Mouse (Mus musculus): ENCODE data around the gene Olfr1129. TPM values are rescaled to one million over a fixed set of nuclear protein-coding genes. Genes with fewer than 3 reads are reported as not detected.
A peak's percentile ranks its signal among the peaks of the same experiment; 100 is the strongest.
"Not testable (repeated sequence)": the region's sequence is repeated elsewhere in the genome, so short reads cannot be mapped to it uniquely, and the experiment has no call there.

Gene Olfr1129
- total RNA-seq (2021) = not detected
- long read RNA-seq, experiment 1 = 0 reads
- long read RNA-seq, experiment 2 = 0 reads

- not testable (repeated sequence) for DNase-seq (ENCODE audit: low spot score in 2 of 2)
Observed at GRCm38 (mm10) chr2:87573602-87574001, at the start of gene Olfr1129. TSS of gene Olfr1129 (plus strand) at chr2:87573902.

- DNase-seq (ENCODE audit: low spot score in 2 of 2) = peak; percentile 0 to 7
Observed at GRCm38 (mm10) chr2:87525899-87526616, 47.6 kb upstream of the Olfr1129 start.

GRCm38 (mm10) chr2:87531496-87531895 is 42.2 kb upstream of the Olfr1129 start, which contains the start of gene Olfr153:
TSS of gene Olfr153 (plus strand) at chr2:87531796.
- DNase-seq (ENCODE audit: low spot score in 2 of 2) = no peak

GRCm38 (mm10) chr2:87534826-87535225 is 38.9 kb upstream of the Olfr1129 start:
- no peak for DNase-seq (ENCODE audit: low spot score in 2 of 2)

GRCm38 (mm10) chr2:87545442-87545841 is 28.3 kb upstream of the Olfr1129 start, which contains the start of gene Olfr1128:
TSS of gene Olfr1128 (minus strand) at chr2:87545542.
- no peak for DNase-seq (ENCODE audit: low spot score in 2 of 2)

- DNase-seq (ENCODE audit: low spot score in 2 of 2) = not testable (repeated sequence)
Observed at GRCm38 (mm10) chr2:87605912-87606311, 32.2 kb downstream of the Olfr1129 start, which contains the start of gene Olfr1130. TSS of gene Olfr1130 (plus strand) at chr2:87606212.

- DNase-seq (ENCODE audit: low spot score in 2 of 2) = no peak
Observed at GRCm38 (mm10) chr2:87626804-87627203, 53.1 kb downstream of the Olfr1129 start, which contains the start of gene Olfr1131. TSS of gene Olfr1131 (plus strand) at chr2:87627104.

Other genes with a start within 250 kb of the Olfr1129 start
- not detected for gene Olfr1120, start 219.1 kb upstream of the Olfr1129 start, total RNA-seq (2021)
- not detected for gene Olfr1121, start 204.0 kb upstream of the Olfr1129 start, total RNA-seq (2021)
- not detected for gene Olfr1122, start 188.1 kb upstream of the Olfr1129 start, total RNA-seq (2021)
- not detected for gene Olfr1123, start 157.3 kb upstream of the Olfr1129 start, total RNA-seq (2021)
- gene Olfr1124, start 143.6 kb upstream of the Olfr1129 start, total RNA-seq (2021) = not detected
- gene Olfr1126, start 119.9 kb upstream of the Olfr1129 start, total RNA-seq (2021) = not detected
- not detected for gene Pramel7, start 76.8 kb upstream of the Olfr1129 start, total RNA-seq (2021)
- gene Pramel6, start 67.3 kb upstream of the Olfr1129 start, total RNA-seq (2021) = not detected
- not detected for gene Olfr153, start 42.1 kb upstream of the Olfr1129 start, total RNA-seq (2021)
- gene Olfr1128, start 28.4 kb upstream of the Olfr1129 start, total RNA-seq (2021) = not detected
- not detected for gene Olfr1130, start 32.3 kb downstream of the Olfr1129 start, total RNA-seq (2021)
- not detected for gene Olfr1131, start 53.2 kb downstream of the Olfr1129 start, total RNA-seq (2021)
- not detected for gene Olfr1132, start 63.6 kb downstream of the Olfr1129 start, total RNA-seq (2021)
- not detected for gene Olfr1133, start 73.5 kb downstream of the Olfr1129 start, total RNA-seq (2021)
- not detected for gene Olfr1134, start 84.6 kb downstream of the Olfr1129 start, total RNA-seq (2021)
- not detected for gene Olfr1135, start 99.8 kb downstream of the Olfr1129 start, total RNA-seq (2021)
- gene Olfr1136, start 120.0 kb downstream of the Olfr1129 start, total RNA-seq (2021) = not detected
- not detected for gene Olfr1137, start 139.3 kb downstream of the Olfr1129 start, total RNA-seq (2021)
- not detected for gene Olfr1138, start 166.1 kb downstream of the Olfr1129 start, total RNA-seq (2021)
- gene Olfr1140, start 169.8 kb downstream of the Olfr1129 start, total RNA-seq (2021) = not detected
- gene Olfr1141, start 180.1 kb downstream of the Olfr1129 start, total RNA-seq (2021) = not detected
- gene Olfr152, start 205.6 kb downstream of the Olfr1129 start, total RNA-seq (2021) = not detected
- not detected for gene Olfr1143, start 226.7 kb downstream of the Olfr1129 start, total RNA-seq (2021)
- not detected for gene Olfr1145, start 235.9 kb downstream of the Olfr1129 start, total RNA-seq (2021)